Mouse (Mus musculus) B cell, adult 2 months (primary cell): Measurements from ENCODE around the gene Spata13.

ENCODE experiments used
- DNase-seq, 2 experiments: peaks; one replicate each; pipeline ENCODE4 v3.0.0; 2022

The Spata13 gene

GRCm38 (mm10) chr14:60753801-60754126, 120.0 kb downstream of the Spata13 start:
- DNase-seq: no peak

GRCm38 (mm10) chr14:60754656-60755055, 120.9 kb downstream of the Spata13 start:
- no peak for DNase-seq

- DNase-seq: no peak
These were observed 122.5 kb downstream of the Spata13 start for GRCm38 (mm10) chr14:60756271-60756670.

- DNase-seq: no peak
These were observed 123.5 kb downstream of the Spata13 start for GRCm38 (mm10) chr14:60757265-60757664.

GRCm38 (mm10) chr14:60757722-60758121, 123.9 kb downstream of the Spata13 start:
- no peak for DNase-seq

- DNase-seq: no peak
These were observed 125.3 kb downstream of the Spata13 start for GRCm38 (mm10) chr14:60759097-60759496.

- no peak for DNase-seq
These were observed 128.0 kb downstream of the Spata13 start for GRCm38 (mm10) chr14:60761801-60762200.

- no peak for DNase-seq
These were observed 129.0 kb downstream of the Spata13 start for GRCm38 (mm10) chr14:60762754-60763153.

GRCm38 (mm10) chr14:60763746-60764145, 129.9 kb downstream of the Spata13 start:
- no peak for DNase-seq

GRCm38 (mm10) chr14:60764526-60764925, 130.7 kb downstream of the Spata13 start:
- no peak for DNase-seq

GRCm38 (mm10) chr14:60765025-60765424, 131.2 kb downstream of the Spata13 start:
- no peak for DNase-seq

- no peak for DNase-seq
These were observed 134.1 kb downstream of the Spata13 start, which contains the start of gene C1qtnf9 for GRCm38 (mm10) chr14:60767884-60768283. TSS of gene C1qtnf9 (plus strand) at chr14:60768134.

GRCm38 (mm10) chr14:60769340-60769739, 135.5 kb downstream of the Spata13 start:
- DNase-seq: no peak

GRCm38 (mm10) chr14:60770594-60770993, 136.8 kb downstream of the Spata13 start:
- no peak for DNase-seq

- peak; percentile 85 to 87 for DNase-seq
These were observed 137.3 kb downstream of the Spata13 start for GRCm38 (mm10) chr14:60771057-60771456.

- peak; percentile 23 to 26 for DNase-seq
These were observed 139.7 kb downstream of the Spata13 start for GRCm38 (mm10) chr14:60773476-60773875.

- no peak for DNase-seq
These were observed 142.7 kb downstream of the Spata13 start for GRCm38 (mm10) chr14:60776521-60776920.

GRCm38 (mm10) chr14:60777485-60777919, 143.7 kb downstream of the Spata13 start:
- DNase-seq: no peak

GRCm38 (mm10) chr14:60779198-60779597, 145.4 kb downstream of the Spata13 start:
- DNase-seq: no peak

- DNase-seq: no peak
These were observed 148.4 kb downstream of the Spata13 start for GRCm38 (mm10) chr14:60782121-60782656.

GRCm38 (mm10) chr14:60783196-60783595, 149.4 kb downstream of the Spata13 start:
- no peak for DNase-seq

GRCm38 (mm10) chr14:60784427-60785315, 150.9 kb downstream of the Spata13 start, which contains the start of gene Mipep:
TSS of gene Mipep (plus strand) at chr14:60784573.
- peak; percentile 86 to 87 for DNase-seq

- DNase-seq: peak; percentile 75 to 77
These were observed 156.3 kb downstream of the Spata13 start for GRCm38 (mm10) chr14:60790103-60790502.
